Mouse (Mus musculus) embryonic fibroblast, embryonic 13.5 days (primary cell): ENCODE data around the gene Defb23.

Source experiments
- CTCF ChIP-seq: IDR thresholded peaks from 2 replicates; pipeline ENCODE4 v1.5.1; 2011; ENCODE audit warnings: mild to moderate bottlenecking, control low read depth, low read length, moderate library complexity, borderline replicate concordance; ENCODE audit not compliant: insufficient read depth
- POLR2A ChIP-seq: IDR thresholded peaks from 2 replicates; pipeline ENCODE4 v1.6.1; 2011; ENCODE audit warnings: low read depth, mild to moderate bottlenecking, control low read depth, low read length, moderate library complexity

DNA sequence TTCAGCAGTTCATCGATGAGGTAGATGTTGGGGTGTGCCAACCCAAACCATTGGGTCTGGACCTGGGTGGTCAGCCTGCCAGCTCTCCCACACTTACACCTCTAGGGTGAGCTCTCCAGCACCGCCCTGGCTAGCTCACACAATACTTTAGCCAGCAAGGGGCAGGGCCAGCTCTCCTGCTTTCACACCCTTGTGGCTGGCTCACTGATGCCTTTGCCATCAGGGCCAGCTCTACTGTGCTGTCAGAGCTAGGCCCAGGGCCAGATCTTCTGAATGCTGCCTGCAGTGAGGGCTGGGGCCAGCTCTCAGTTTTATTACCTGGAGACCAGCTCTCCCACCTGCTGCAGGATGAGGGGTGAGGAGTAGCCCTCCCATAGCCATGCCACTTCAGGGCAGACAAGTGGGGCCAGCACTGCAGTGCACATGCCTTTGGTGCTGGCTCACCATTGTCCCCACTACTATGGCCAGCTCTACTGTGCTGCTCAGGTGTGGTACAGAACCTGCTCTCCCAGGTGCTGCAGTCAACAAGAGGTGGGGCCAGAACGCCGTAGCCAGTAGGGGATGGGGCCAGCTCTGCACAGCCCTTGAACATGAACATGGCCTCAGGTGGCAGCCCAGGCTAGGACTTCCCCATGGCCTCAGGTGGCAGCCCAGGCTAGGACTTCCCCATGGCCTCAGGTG lies 12.2 kb downstream of the Defb23 start:
- TF ChIP-seq CTCF (no peak), POLR2A (no peak)
